Mouse (Mus musculus) spleen, adult 2 months (tissue): ENCODE data around the gene Nsl1. TPM values are rescaled to one million over a fixed set of nuclear protein-coding genes. Genes with fewer than 3 reads are reported as not detected.

Experiments
- DNase-seq, 2 experiments: peaks; one replicate each; pipeline versions ENCODE4 v3.0.0 to v3.0.0-alpha.2; 2012 to 2021; ENCODE audit warnings: low spot score in 2 of 2, low read depth in 1 of 2
- H3K27ac ChIP-seq: fragments of 200-500 bp; 2 replicates; pipeline ENCODE4 v1.5.1; 2012; ENCODE audit warnings: low read length, inconsistent platforms; ENCODE audit not compliant: insufficient read depth
- H3K27me3 ChIP-seq: fragments of 200-500 bp; 2 replicates; pipeline ENCODE4 v1.6.1; 2012; ENCODE audit warnings: mild to moderate bottlenecking, moderate library complexity, low read length, inconsistent platforms; ENCODE audit not compliant: control insufficient read depth, insufficient read depth
- H3K36me3 ChIP-seq: fragments of 200-500 bp; 2 replicates; pipeline ENCODE4 v1.6.1; 2012; ENCODE audit warnings: mild to moderate bottlenecking, low read length, inconsistent platforms; ENCODE audit not compliant: control insufficient read depth, insufficient read depth
- H3K4me1 ChIP-seq: fragments of 200-500 bp; 2 replicates; pipeline ENCODE4 v1.6.1; 2011; ENCODE audit warnings: inconsistent platforms; ENCODE audit not compliant: control insufficient read depth, insufficient read depth, insufficient read length
- H3K4me3 ChIP-seq: fragments of 200-500 bp; 2 replicates; pipeline ENCODE4 v1.5.1; 2011; ENCODE audit warnings: mild to moderate bottlenecking, inconsistent platforms; ENCODE audit not compliant: insufficient read depth, insufficient read length; ENCODE audit errors: extremely low read depth
- CTCF ChIP-seq: fragments of 200-500 bp; IDR thresholded peaks from 2 replicates; pipeline ENCODE4 v1.5.1; 2011; ENCODE audit warnings: mild to moderate bottlenecking, inconsistent platforms; ENCODE audit not compliant: insufficient read depth, insufficient read length, insufficient replicate concordance; ENCODE audit errors: extremely low read depth
- POLR2A ChIP-seq: fragments of 200-500 bp; IDR thresholded peaks from 2 replicates; pipeline ENCODE4 v1.6.1; 2011; ENCODE audit warnings: low read depth, low read length, inconsistent platforms
- WGBS: fragments of 180-500 bp; shearing (Covaris S2); methylation state at CpG from one replicate; pipeline ENCODE4 v1.1.7; 2018; 5-methylcytosine and 5-hydroxymethylcytosine counted together
- polyA plus RNA-seq: library from polyadenylated mRNA; depleted of rRNA; stranded (reverse); fragments of >200 nt; gene quantifications from 2 replicates; pipeline ENCODE4 v1.2.3, GENCODE M21; 2012

Gene Nsl1
- polyA plus RNA-seq, 1 experiment = 1.4 TPM

DNA sequence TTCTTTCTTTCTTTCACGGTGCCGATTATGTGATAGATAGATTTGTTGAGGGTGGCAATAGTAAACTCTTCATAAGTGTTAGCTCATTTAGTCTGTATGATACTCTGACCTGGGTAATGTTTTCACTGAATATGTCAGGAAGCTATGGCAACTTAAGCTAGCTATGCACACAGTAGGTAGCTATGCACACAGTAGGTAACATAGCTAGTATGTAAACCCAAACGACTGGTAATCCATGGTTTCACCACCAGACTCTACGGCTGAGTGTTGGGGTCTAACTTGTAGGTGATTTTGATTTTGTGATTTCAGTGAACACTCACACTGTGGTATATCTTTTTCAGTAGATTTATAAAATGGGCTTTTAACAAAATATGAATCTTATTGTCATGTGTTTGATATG lies 24.8 kb upstream of the Nsl1 start:
- H3K4me1 ChIP-seq = no peaks in the 10 kb centered on the region
- H3K4me3 ChIP-seq = no peak overlapping the region
- TF ChIP-seq CTCF (no peak), POLR2A (no peak)
- DNase-seq = no peak
- H3K36me3 ChIP-seq = no peaks in the 10 kb centered on the region
- no peak overlapping the region for H3K27ac ChIP-seq
- 88% methylated on average over 4 of the region's 4 CpGs for WGBS
- H3K27me3 ChIP-seq = no peaks in the 10 kb centered on the region

DNA sequence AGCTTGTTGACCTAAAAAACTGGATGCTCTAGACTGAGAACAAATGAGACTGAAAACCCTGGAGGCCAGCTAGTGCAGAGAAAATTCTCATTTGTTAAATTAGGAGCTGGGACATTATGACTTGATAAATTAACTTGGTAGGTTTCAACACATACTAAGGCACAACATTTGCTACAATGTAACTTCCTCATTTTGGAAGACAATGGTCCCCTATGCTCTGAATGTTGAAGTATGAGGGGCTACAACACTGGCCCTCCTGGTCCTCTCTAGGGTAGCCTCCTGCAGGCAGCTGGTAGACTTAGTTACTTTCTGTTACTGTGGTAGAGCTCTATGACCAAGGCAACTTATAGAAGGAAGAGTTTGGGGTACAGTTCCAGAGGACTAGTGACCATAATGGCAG lies 21.5 kb upstream of the Nsl1 start:
- H3K36me3 ChIP-seq = no peaks in the 10 kb centered on the region
- no peak overlapping the region for H3K27ac ChIP-seq
- H3K4me1 ChIP-seq = no peaks in the 10 kb centered on the region
- no peak for DNase-seq
- no peaks in the 10 kb centered on the region for H3K27me3 ChIP-seq
- H3K4me3 ChIP-seq = no peak overlapping the region
- TF ChIP-seq CTCF = no peak
- no peak for TF ChIP-seq POLR2A

DNA sequence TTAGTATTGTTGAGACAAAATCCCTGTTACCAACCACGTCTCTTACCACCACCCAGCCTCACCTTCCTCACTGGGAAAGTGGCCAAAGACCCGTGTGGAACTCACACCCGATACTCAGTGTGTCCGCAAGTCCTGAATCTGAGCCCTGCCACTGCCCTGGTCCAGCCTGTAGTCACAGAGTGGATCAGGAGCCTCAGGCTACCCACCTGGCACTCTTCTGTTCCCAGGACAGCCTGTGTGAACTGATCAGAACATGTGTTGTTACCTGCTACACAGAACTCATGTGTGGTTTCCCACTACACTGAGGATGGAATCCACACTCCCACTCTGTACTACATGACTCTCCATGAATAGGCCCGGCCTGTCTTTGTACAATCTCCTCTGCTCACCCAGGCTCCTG lies 20.7 kb upstream of the Nsl1 start:
- no peak for DNase-seq
- Histone ChIP-seq H3K36me3 (no peaks in the 10 kb centered on the region), H3K27ac (no peak overlapping the region), H3K4me1 (no peaks in the 10 kb centered on the region), H3K4me3 (no peak overlapping the region), H3K27me3 (no peaks in the 10 kb centered on the region)
- 88% methylated on average over 5 of the region's 5 CpGs for WGBS
- TF ChIP-seq CTCF = no peak

DNA sequence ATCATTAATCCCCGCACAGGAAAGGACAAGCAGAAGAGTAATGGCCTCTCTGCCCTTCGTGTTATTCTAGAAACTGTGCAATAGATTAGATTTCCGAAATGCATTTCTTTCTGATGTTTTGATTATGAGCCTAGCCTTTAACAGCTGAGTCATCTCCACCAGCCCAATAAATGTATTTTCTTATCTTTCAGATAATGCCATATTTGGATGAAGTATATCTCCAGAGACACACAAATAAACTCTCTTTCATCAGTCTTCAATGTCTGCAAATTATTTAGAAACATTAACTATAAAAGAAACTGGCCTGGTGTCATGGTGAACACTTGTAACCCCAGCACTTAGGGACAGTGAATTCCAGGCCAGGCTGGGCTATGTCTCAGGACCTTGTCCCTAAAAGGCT lies 20.1 kb upstream of the Nsl1 start:
- Histone ChIP-seq H3K27ac (no peak overlapping the region), H3K4me3 (no peak overlapping the region), H3K4me1 (no peaks in the 10 kb centered on the region), H3K27me3 (no peaks in the 10 kb centered on the region), H3K36me3 (no peaks in the 10 kb centered on the region)
- WGBS = 81% methylated on average over 3 of the region's 3 CpGs
- no peak for TF ChIP-seq POLR2A
- DNase-seq = no peak

DNA sequence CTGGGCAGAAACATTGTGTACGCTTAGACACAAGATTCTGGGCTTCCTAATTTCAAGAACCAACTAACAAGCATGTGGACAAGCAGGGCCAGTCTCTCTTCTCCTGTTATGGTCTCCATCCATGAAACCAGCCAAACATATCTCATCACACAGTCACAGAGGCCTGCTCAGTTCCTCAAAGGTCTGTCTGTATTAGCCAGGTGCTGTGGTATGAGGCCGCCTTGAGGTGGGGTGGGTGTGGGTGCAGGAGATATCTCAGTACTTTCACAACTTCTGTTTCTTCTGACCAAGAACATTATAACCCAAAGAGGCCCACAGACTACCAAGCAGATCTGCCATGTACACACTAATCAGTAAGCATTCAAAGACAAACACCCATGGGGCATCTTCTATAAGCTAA lies 17.5 kb upstream of the Nsl1 start:
- no peak for DNase-seq
- no peak overlapping the region for H3K4me3 ChIP-seq
- H3K27me3 ChIP-seq = no peaks in the 10 kb centered on the region
- TF ChIP-seq CTCF = no peak
- TF ChIP-seq POLR2A = no peak
- no peaks in the 10 kb centered on the region for H3K36me3 ChIP-seq
- no peaks in the 10 kb centered on the region for H3K4me1 ChIP-seq
- 98% methylated on average over 2 of the region's 2 CpGs for WGBS
- H3K27ac ChIP-seq = no peak overlapping the region

DNA sequence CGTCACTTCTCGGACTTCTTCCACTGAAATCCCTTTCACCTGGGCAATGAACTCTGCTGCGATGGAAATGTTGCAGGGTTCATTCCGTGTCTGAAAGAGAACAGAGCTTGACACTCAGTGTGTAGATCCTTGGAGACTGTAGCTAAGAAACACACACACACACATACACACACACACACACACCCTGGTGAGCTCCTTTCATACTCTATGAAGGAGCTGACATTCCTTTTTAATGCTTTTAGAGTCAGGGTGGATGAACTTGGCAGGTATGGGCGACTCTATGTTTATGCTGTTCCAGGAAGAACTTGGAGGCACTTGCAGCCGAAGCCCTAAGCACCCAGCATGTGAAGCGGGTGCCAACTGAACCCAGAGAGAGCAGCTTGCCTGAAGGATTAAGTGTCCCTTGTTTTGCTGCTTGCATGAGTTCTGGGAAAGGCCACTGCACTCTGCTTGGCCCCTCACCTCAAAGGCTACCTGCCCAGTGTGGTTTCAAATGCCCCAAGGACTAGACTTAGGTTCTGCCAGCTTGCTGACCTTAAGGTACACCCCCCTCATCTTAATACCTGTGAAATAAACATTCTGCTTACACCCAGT lies 16.5 kb upstream of the Nsl1 start:
- whole genome bisulfite sequencing = 86% methylated on average over 7 of the region's 7 CpGs
- DNase-seq = no peak

DNA sequence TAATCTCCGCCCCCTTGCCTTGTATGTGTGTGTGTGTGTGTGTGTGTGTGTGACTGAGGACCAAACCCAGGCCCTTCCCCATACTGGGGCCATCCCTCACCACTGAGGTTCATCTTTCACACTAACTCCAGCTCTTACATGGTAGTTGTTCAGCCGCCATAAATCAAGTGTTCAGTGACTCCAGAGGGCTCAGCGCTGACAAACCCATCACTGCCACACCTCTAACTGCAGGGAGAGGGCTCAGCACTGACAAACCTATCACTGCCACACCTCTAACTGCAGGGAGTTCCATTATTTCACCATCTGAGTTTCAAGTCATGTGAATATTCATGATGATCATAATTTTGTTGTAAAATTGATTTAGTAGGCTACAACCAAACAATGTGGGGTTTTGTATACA lies 9.3 kb upstream of the Nsl1 start:
- TF ChIP-seq CTCF = no peak
- no peak for TF ChIP-seq POLR2A
- WGBS = 94% methylated on average over 3 of the region's 3 CpGs
- H3K27me3 ChIP-seq = no peaks in the 10 kb centered on the region
- no peaks in the 10 kb centered on the region for H3K4me1 ChIP-seq
- H3K4me3 ChIP-seq = no peak overlapping the region
- H3K27ac ChIP-seq = no peak overlapping the region
- DNase-seq = no peak
- H3K36me3 ChIP-seq = peaks cover 5% of the 10 kb centered on the region

More for the DNA sequence above, 16.5 kb upstream of the Nsl1 start:
- H3K27me3 ChIP-seq = no peaks in the 10 kb centered on the region
- TF ChIP-seq CTCF (no peak), POLR2A (no peak)
- no peaks in the 10 kb centered on the region for H3K4me1 ChIP-seq
- H3K4me3 ChIP-seq = no peak overlapping the region
- no peak overlapping the region for H3K27ac ChIP-seq
- H3K36me3 ChIP-seq = no peaks in the 10 kb centered on the region
